Mouse (Mus musculus) urinary bladder, postnatal 25 days (tissue): ENCODE results near the gene A1cf.

ENCODE experiments used
- DNase-seq: peaks from one replicate; pipeline ENCODE4 v3.0.0; 2022; ENCODE audit warnings: low spot score

Gene A1cf

GRCm38 (mm10) chr19:31953799-31954198, 85.2 kb downstream of the A1cf start:
- no peak for DNase-seq

GRCm38 (mm10) chr19:31954267-31954666, 85.7 kb downstream of the A1cf start:
- no peak for DNase-seq

GRCm38 (mm10) chr19:31954696-31955095, 86.1 kb downstream of the A1cf start:
- DNase-seq: no peak

GRCm38 (mm10) chr19:31956359-31956758, 87.8 kb downstream of the A1cf start:
- DNase-seq: no peak

GRCm38 (mm10) chr19:31960434-31960833, 91.9 kb downstream of the A1cf start:
- no peak for DNase-seq

GRCm38 (mm10) chr19:31963147-31963546, 94.6 kb downstream of the A1cf start:
- no peak for DNase-seq

- DNase-seq: no peak
These were observed 99.5 kb downstream of the A1cf start for GRCm38 (mm10) chr19:31967933-31968532.

- no peak for DNase-seq
These were observed 102.8 kb downstream of the A1cf start for GRCm38 (mm10) chr19:31971405-31971804.

GRCm38 (mm10) chr19:31971998-31972397, 103.4 kb downstream of the A1cf start:
- peak; percentile 80 for DNase-seq

- DNase-seq: no peak
These were observed 107.3 kb downstream of the A1cf start for GRCm38 (mm10) chr19:31975882-31976281.

- no peak for DNase-seq
These were observed 122.5 kb downstream of the A1cf start for GRCm38 (mm10) chr19:31991057-31991456.

GRCm38 (mm10) chr19:31996916-31997315, 128.4 kb downstream of the A1cf start:
- no peak for DNase-seq
